Mouse (Mus musculus) thymus, adult 2 months (tissue): ENCODE data around the gene Tmem245.

Source experiments
- CTCF ChIP-seq: fragments of 200-500 bp; IDR thresholded peaks from 2 replicates; pipeline ENCODE4 v1.5.1; 2012; ENCODE audit warnings: mild to moderate bottlenecking, control low read depth, low read length, moderate library complexity, borderline replicate concordance; ENCODE audit not compliant: control insufficient read depth, poor library complexity, insufficient read depth; ENCODE audit errors: extremely low read depth
- POLR2A ChIP-seq: fragments of 200-500 bp; IDR thresholded peaks from 2 replicates; pipeline ENCODE4 v1.6.1; 2012; ENCODE audit warnings: mild to moderate bottlenecking, low read length, control low read depth, moderate library complexity; ENCODE audit not compliant: control insufficient read depth, poor library complexity, insufficient read depth; ENCODE audit errors: extremely low read depth

GRCm38 (mm10) chr4:56901671-56902070 lies 45.6 kb downstream of the Tmem245 start:
- TF ChIP-seq POLR2A, result no peak
- no peak for TF ChIP-seq CTCF
